Mouse (Mus musculus) right cerebral cortex, postnatal 36 days (tissue): ENCODE results near the gene Gm11985.

Experiments
- DNase-seq, 2 experiments: peaks; one replicate each; pipeline ENCODE4 v3.0.0; 2022; ENCODE audit warnings: low spot score in 2 of 2, mixed read lengths in 1 of 2

The Gm11985 gene

DNA sequence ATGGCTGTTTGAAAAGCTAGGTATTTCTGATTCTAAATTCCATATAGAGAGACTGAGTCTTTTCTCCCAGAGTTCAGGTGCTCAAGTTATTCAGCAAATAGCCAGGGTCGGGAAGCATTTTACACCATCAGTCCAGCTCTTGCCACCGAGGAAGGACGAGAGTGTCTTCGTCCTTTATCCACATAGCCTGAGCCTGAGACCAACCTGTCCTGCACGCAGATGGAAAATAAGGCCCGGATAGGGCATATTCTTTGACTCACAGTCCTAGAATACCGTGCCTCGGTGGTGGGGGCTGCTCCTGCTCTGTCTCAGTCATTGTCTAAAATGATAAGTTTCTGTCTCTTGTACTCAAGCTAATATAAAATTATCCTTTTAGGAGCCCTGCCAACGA, 12.0 kb upstream of the Gm11985 start:
- DNase-seq, result no peak

DNA sequence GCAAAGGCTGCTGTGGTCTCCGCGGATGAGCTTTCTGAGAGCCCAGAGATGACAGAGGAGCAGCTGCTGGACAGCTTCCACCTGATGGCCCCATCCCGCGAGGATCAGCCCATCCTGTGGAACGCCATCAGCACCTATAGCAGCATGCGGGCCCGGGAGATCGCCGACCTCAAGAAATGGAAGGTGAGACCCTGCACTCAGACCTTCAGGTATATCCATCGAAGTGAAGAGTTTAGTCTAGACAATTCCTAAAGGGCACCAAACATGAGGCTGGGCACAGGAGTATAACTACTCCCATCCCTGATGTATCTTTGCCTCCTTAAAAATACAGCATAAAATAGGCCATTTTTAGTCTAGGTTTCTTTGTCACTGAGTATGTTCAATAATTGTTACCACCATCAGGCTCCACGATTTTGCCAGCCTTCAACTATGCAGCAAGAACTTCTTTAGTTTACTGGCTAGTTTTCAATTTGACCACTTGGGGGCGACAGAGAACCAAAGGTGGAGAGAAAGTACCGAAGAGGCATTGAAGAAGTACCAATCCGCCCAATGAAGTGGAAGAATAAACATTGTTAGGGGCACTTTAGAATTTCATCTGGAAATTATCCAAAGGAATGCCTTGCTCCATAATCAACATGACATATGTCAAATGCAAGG, 11.5 kb upstream of the Gm11985 start:
- no peak for DNase-seq

GRCm38 (mm10) chr11:7198481-7199256, 10.3 kb upstream of the Gm11985 start:
- no peak for DNase-seq

DNA sequence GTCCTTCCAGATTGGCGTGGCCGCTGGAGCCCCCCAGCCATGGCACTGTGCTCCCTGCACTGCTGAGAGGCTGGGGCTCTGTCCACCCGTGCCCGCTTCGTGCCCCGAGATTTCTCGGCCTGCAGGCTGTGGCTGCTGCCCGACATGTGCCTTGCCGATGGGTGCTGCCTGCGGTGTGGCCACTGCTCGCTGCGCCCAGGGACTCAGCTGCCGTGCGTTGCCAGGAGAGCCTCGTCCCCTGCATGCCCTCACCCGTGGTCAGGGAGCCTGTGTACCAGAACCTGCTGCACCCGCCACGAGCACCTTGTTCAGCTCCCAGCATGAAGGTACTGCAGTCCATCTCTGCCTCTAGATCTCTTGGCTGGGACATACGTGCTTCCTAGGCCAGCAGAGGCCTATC, 9.6 kb upstream of the Gm11985 start:
- DNase-seq, result no peak

DNA sequence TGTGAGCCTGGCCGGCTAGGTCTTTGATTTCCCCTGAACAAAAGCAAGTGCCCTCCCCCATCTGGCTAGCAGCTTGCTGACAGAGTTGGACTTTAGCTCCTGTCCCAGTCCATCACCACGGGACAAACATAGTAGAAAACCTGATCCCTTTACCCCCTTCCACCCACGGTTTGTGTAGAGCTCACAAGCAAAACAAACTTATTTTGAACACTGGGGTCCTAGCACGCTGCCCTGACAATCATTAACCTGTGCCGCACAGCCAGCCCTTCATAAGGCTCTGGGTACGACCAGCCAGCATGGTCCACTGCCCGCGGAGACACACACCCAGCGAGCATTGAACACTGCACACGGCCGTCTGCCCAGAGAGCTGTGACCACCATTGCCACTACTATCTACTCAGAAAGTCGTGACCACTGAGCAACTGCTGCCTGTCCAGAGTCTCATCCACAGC, 9.1 kb upstream of the Gm11985 start, which contains the start of gene Igfbp1:
Gene Igfbp1 (plus strand): TSS at position 292 of the 451 bp plus-strand sequence.
- DNase-seq, result no peak

- DNase-seq, result no peak
Observed at GRCm38 (mm10) chr11:7195312-7195685, 6.9 kb upstream of the Gm11985 start.

GRCm38 (mm10) chr11:7194432-7195311, 6.3 kb upstream of the Gm11985 start:
- DNase-seq, result no peak

GRCm38 (mm10) chr11:7193134-7193533, 4.8 kb upstream of the Gm11985 start:
- DNase-seq, result no peak

- DNase-seq, result no peak
Observed at GRCm38 (mm10) chr11:7192710-7193109, 4.3 kb upstream of the Gm11985 start.

- DNase-seq, result no peak
Observed at GRCm38 (mm10) chr11:7187472-7187871, 897 bp downstream of the Gm11985 start.

DNA sequence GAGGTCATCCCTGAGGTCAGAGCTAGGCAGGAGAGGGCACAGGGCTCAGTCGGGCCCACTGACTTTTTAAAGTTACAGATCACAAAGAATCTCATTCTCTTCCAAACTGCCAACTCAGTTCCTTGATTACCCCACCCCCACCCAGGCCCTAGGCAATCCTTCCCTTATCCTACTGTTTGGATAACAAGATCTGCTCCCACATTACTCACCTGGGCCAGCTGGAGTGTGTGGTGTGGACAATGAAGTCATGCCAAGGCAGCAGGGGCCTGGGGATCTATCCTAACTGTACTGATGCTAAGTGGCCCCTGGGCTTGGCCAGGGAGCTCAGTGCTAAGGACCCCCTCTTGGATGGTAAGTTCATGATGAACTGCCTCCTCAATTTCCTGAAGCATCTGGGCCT, 3.9 kb downstream of the Gm11985 start:
- no peak for DNase-seq

- no peak for DNase-seq
Observed at GRCm38 (mm10) chr11:7182409-7183042, 5.8 kb downstream of the Gm11985 start.

DNA sequence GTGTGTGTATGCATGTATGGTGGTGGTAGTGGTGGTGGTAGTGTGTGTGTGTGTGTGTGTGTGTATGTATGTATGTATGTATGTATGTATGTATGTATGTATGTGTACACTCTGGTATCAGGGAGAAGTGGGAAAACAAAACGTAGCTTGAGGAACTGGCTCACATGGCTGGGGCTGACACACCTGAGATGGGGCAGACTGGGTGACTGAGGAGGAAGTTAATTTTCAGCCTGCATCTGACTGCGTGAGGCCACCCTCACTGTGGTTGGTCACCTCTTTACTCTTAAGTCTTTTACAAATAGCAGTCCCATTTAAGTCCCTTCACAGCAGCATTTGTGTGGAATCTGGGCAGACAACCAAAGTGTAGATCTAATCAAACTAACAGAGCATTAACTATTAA, 9.1 kb downstream of the Gm11985 start:
- DNase-seq, result no peak

GRCm38 (mm10) chr11:7178724-7179123, 9.6 kb downstream of the Gm11985 start:
- DNase-seq, result no peak

GRCm38 (mm10) chr11:7173664-7174063, 14.7 kb downstream of the Gm11985 start:
- no peak for DNase-seq

- no peak for DNase-seq
Observed at GRCm38 (mm10) chr11:7169645-7170044, 18.7 kb downstream of the Gm11985 start.

DNA sequence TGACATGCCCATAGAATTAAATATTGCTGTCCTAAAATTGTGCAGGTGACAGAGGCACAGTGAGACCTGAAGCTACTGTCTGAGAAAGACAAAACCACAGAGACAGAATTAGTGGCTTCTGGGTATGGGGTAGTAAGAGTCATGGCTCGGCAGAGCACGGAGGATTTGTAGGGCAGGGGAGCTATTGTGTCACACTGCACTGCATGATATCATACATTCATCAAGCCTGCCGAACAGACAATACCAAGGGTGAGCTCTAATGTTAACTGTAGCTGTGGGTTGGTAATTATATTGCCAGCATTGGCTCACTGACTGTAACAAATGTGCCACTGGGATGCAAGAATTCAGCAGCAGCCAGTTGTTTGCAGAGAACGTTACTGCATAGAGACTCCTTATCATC, 24.0 kb downstream of the Gm11985 start:
- no peak for DNase-seq

DNA sequence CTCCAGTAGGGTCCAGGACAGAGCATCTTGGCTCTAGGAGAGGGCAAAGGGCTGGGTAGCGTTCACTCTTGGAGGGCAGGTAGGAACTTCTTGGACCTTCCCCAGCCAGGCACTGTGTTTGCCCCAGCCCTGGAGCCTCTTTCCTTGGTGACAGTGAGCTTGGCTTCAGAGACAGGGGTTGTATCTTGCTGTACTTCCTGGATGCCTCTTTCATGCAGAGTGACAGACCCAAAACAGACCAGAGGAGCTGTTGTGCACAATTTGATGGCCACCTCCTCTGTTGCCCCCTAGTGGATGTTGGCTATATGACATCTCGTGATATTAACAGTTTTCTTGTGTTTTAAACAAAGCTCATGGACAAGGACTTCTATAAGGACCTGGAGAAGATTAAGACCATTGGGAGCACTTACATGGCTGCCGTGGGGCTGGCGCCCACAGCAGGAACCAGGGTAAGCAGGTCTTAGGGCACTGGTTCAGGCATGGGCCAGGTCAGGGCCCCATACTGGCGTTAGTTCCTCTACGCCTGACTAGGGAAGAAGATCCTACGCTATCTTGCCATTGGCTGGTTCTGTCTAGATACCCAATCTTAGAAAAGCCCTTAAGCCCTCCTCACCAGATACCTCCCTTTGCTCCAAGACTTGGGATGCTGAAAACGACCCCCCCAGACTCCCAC, 26.7 kb downstream of the Gm11985 start:
- DNase-seq, result no peak

DNA sequence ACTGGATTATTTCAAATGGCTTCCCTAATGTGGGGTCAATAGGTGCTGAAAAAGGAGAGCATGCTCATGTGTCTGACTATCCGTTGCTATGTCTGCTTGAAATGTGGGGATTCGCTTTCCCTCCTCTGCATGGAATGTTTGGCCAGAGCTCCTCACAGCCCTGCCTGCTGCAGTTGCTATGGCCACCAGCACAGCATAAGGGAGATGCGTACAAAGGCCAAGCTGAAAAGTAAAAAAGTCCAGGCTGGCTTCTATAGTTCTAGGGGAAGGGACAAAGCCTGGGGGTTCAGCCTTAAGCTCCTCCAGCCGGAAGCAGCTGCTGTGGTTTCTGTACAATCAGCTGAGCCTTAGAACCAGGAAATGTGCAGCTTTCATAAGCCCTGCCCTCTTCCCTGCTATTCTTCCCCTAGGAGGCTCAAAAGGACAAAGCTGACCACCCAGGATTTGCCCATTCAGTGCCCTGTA, 27.7 kb downstream of the Gm11985 start:
- DNase-seq, result no peak

DNA sequence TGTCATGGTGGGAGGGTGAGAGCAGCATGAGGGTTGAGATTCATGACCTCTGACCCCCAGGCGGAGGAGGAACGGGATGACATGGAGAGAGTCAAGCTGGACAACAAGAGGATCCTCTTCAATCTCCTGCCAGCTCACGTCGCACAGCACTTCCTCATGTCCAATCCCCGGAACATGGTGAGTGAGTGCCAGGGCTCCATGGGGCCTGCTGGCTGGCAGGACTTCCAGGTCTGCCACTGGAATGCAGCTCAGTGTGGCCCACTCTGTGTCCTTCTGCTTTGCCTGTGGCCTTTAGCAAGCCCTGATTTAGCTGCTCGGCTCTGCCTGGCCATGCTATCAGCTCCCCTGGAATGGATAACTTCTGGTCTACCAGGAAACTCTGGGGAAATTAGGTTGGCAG, 28.2 kb downstream of the Gm11985 start:
- no peak for DNase-seq

DNA sequence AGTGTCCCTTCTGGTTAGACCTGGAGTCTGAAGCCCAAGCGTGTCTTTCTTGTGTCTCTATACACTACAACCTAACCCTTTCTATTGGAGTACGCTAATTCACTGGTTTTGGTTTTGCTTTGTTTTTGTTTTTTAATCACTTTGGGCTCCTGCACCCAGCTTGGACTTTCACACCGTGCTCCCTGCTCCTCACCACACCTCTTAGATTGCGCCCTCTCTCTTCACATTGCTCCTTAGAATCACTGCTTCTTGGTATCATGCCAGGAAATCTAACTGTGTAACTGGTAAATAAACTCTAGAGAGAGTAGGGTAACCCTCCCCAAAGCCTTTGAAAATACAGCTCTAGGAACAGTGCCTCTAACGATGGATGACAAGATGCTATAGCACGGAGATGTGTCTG, 30.2 kb downstream of the Gm11985 start:
- no peak for DNase-seq
